Mouse (Mus musculus) intestine, embryonic 16.5 days (tissue): Measurements from ENCODE around the gene Serpinb3b. TPM values are rescaled to one million over a fixed set of nuclear protein-coding genes. Genes with fewer than 3 reads are reported as not detected.
"Not testable (repeated sequence)": the region's sequence is repeated elsewhere in the genome, so short reads cannot be mapped to it uniquely, and the experiment has no call there.

Experiments used
- ATAC-seq: fragments of 200-750 bp; cut with Nextera tagmentation; 2 replicates; pipeline ENCODE4 v1.8.0; 2017; ENCODE audit warnings: moderate TSS enrichment, moderate library complexity
- H3K27ac ChIP-seq: fragments of 300-500 bp; sonication (generic); 2 replicates; pipeline ENCODE4 v1.5.1; 2014; ENCODE audit warnings: mild to moderate bottlenecking, low read length
- H3K27me3 ChIP-seq: fragments of 300-500 bp; sonication (generic); replicated peaks from 2 replicates; pipeline ENCODE4 v1.6.1; 2014; ENCODE audit warnings: low read length, control low read depth, mixed read lengths; ENCODE audit not compliant: control insufficient read depth, insufficient read depth
- H3K36me3 ChIP-seq: fragments of 300-500 bp; sonication (generic); 2 replicates; pipeline ENCODE4 v1.6.1; 2014; ENCODE audit warnings: low read length, control low read depth; ENCODE audit not compliant: control insufficient read depth, insufficient read depth
- H3K4me1 ChIP-seq: fragments of 300-500 bp; sonication (generic); 2 replicates; pipeline ENCODE4 v1.6.1; 2014; ENCODE audit warnings: low read length, control low read depth, mixed read lengths; ENCODE audit not compliant: control insufficient read depth, insufficient read depth
- H3K4me2 ChIP-seq: fragments of 300-500 bp; sonication (generic); 2 replicates; pipeline ENCODE4 v1.6.1; 2014; ENCODE audit warnings: low read depth, low read length, control low read depth
- H3K4me3 ChIP-seq: fragments of 300-500 bp; sonication (generic); 2 replicates; pipeline ENCODE4 v1.5.1; 2014; ENCODE audit warnings: mild to moderate bottlenecking, low read length
- H3K9ac ChIP-seq: fragments of 300-500 bp; sonication (generic); 2 replicates; pipeline ENCODE4 v1.6.1; 2014; ENCODE audit warnings: low read depth, low read length
- H3K9me3 ChIP-seq: fragments of 300-500 bp; sonication (generic); 2 replicates; pipeline ENCODE4 v1.6.1; 2016; ENCODE audit warnings: low read length, control low read depth; ENCODE audit not compliant: control insufficient read depth
- WGBS: fragments of 180-500 bp; shearing (Covaris S2); extraction: QIAGEN DNeasy Blood & Tissue Kit; methylation state at CpG from one replicate; pipeline ENCODE4 v1.1.7; 2014; 5-methylcytosine and 5-hydroxymethylcytosine counted together
- polyA plus RNA-seq: library from polyadenylated mRNA; unstranded; fragments of >200 nt; fragmentation: Nextera tagmentation; extraction: Ambion mirVana; gene quantifications from 2 replicates; pipeline ENCODE4 v1.2.1, GENCODE M21; 2015

The Serpinb3b gene
- not detected in 2 replicates for polyA plus RNA-seq

- H3K4me1 ChIP-seq, H3K36me3 ChIP-seq, H3K9me3 ChIP-seq, H3K9ac ChIP-seq, H3K4me3 ChIP-seq, ATAC-seq, H3K27me3 ChIP-seq, H3K4me2 ChIP-seq, H3K27ac ChIP-seq: not testable (repeated sequence)
These were observed at the start of gene Serpinb3b, which contains the start of gene Serpinb3c for GRCm38 (mm10) chr1:107278261-107278660. TSS of gene Serpinb3b (minus strand) at chr1:107278361. TSS of gene Serpinb3c (minus strand) at chr1:107278371.

DNA sequence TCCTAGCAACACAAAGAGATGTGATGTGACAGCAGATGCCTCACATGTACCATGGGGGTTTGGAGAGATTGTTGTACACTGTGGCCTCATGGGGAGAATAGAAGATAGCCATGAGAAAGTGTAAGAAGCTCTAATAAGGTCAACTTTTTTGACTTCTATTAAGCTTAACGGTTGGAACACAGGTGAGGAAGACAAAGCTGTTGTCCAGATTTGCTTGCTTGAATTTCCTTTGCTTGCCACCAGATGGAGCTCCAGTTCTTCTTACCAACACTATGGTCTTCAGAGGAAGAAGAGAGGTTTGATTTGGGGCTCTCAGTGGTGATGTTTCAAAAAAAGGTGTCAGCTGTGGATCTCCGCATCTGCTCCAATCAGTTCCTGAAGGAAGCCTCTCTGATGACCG is 35.0 kb downstream of the Serpinb3b start:
- H3K9me3 ChIP-seq, H3K27ac ChIP-seq, H3K4me2 ChIP-seq, ATAC-seq, H3K9ac ChIP-seq, H3K4me3 ChIP-seq, H3K4me1 ChIP-seq, H3K27me3 ChIP-seq, H3K36me3 ChIP-seq: not testable (repeated sequence)
- WGBS = 38% methylated on average over 3 of the region's 3 CpGs

DNA sequence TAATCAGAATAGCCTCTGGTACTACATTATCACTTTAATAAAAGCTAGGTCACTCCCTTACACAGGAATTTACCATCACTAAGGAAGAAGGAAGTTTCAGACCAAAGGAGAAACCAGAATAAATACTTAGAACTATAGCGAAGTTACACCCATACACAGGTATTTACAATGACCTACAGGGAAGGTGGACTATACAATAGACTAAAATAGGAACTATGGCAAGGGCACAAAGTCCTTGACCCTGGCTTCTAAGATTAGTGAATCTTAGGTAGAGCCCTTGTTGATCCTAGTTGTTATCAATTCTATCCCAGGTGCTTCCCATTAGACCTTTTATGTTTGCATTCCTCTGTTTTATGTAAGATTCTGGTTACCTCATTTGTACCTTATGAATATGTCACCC is 60.9 kb downstream of the Serpinb3b start:
- not testable (repeated sequence) for H3K9ac ChIP-seq, H3K4me2 ChIP-seq, H3K27me3 ChIP-seq, H3K4me1 ChIP-seq, H3K4me3 ChIP-seq, H3K27ac ChIP-seq, H3K36me3 ChIP-seq, H3K9me3 ChIP-seq, ATAC-seq
- WGBS = 83% methylated on average over 1 of the region's 1 CpGs

DNA sequence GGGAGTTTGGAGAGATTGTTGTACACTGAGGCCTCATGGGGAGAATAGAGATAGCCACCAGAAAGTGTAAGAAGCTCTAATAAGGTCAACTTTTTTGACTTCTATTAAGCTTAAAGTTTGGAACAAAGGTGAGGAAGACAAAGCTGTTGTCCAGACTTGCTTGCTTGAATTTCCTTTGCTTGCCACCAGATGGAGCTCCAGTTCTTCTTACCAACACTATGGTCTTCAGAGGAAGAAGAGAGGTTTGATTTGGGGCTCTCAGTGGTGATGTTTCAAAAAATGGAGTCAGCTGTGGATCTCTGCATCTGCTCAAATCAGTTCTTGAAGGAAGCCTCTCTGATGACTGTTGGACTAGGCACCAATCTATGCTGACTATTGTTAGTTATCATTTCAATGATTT is 150.7 kb downstream of the Serpinb3b start:
- not testable (repeated sequence) for H3K36me3 ChIP-seq, ATAC-seq, H3K4me1 ChIP-seq, H3K9ac ChIP-seq, H3K27me3 ChIP-seq, H3K27ac ChIP-seq, H3K9me3 ChIP-seq, H3K4me2 ChIP-seq, H3K4me3 ChIP-seq

Other genes starting within 250 kb of the Serpinb3b start
- not detected in 2 replicates for gene Serpinb3a, start 226.1 kb downstream of the Serpinb3b start, polyA plus RNA-seq
- not detected in 2 replicates for gene Serpinb3d, start 194.9 kb downstream of the Serpinb3b start, polyA plus RNA-seq
- not detected in 2 replicates for gene Serpinb3c, start within 50 bp of the Serpinb3b start, polyA plus RNA-seq
- gene Serpinb11, start 82.8 kb upstream of the Serpinb3b start, polyA plus RNA-seq = not detected in 2 replicates
- gene Serpinb7, start 121.3 kb upstream of the Serpinb3b start, polyA plus RNA-seq = 0.07 and 0.11 TPM in 2 replicates
- gene Serpinb2, start 233.1 kb upstream of the Serpinb3b start, polyA plus RNA-seq = 0.12 TPM in 1 of 2 replicates, not detected in the other